Mouse (Mus musculus): ENCODE measurements around the gene Cacna1d.

GRCm38 (mm10) chr14:30225161-30225560 is 266.1 kb downstream of the Cacna1d start:
- TF ChIP-seq CTCF (IDR thresholded peaks at IDR 0.05; ENCODE audit: low read depth, low read length) (no peak), POLR2A (IDR thresholded peaks at IDR 0.05; ENCODE audit: extremely low read depth, insufficient read depth, low read length) (no peak)

Data from liver, adult 2 months (tissue).